Mouse (Mus musculus) hindbrain, embryonic 16.5 days (tissue): ENCODE measurements around the gene Grin2d. TPM values are rescaled to one million over a fixed set of nuclear protein-coding genes. Genes with fewer than 3 reads are reported as not detected.
A peak's percentile ranks its signal among the peaks of the same experiment; 100 is the strongest.

Source experiments
- ATAC-seq: fragments of 200-750 bp; cut with Nextera tagmentation; 2 replicates; pipeline ENCODE4 v1.8.0; 2017; ENCODE audit warnings: moderate TSS enrichment, moderate library complexity
- H3K27ac ChIP-seq: fragments of 300-500 bp; sonication (generic); 2 replicates; pipeline ENCODE4 v1.5.1; 2014; ENCODE audit warnings: low read depth, mild to moderate bottlenecking, control low read depth, low read length, moderate library complexity
- H3K27me3 ChIP-seq: fragments of 300-500 bp; sonication (generic); replicated peaks from 2 replicates; pipeline ENCODE4 v1.6.1; 2014; ENCODE audit warnings: low read length; ENCODE audit not compliant: control insufficient read depth, insufficient read depth
- H3K36me3 ChIP-seq: fragments of 300-500 bp; sonication (generic); 2 replicates; pipeline ENCODE4 v1.6.1; 2014; ENCODE audit warnings: mild to moderate bottlenecking, low read length, moderate library complexity, mixed read lengths; ENCODE audit not compliant: control insufficient read depth, insufficient read depth
- H3K4me1 ChIP-seq: fragments of 300-500 bp; sonication (generic); 2 replicates; pipeline ENCODE4 v1.6.1; 2014; ENCODE audit warnings: low read depth, low read length; ENCODE audit not compliant: control insufficient read depth, insufficient read depth
- H3K4me2 ChIP-seq: fragments of 300-500 bp; sonication (generic); 2 replicates; pipeline ENCODE4 v1.6.1; 2014; ENCODE audit warnings: mild to moderate bottlenecking, low read length, control low read depth, moderate library complexity
- H3K4me3 ChIP-seq: fragments of 300-500 bp; sonication (generic); 2 replicates; pipeline ENCODE4 v1.5.1; 2014; ENCODE audit warnings: mild to moderate bottlenecking, low read length, control low read depth, moderate library complexity
- H3K9ac ChIP-seq: fragments of 300-500 bp; sonication (generic); 2 replicates; pipeline ENCODE4 v1.6.1; 2014; ENCODE audit warnings: low read depth, mild to moderate bottlenecking, control low read depth, low read length, moderate library complexity
- H3K9me3 ChIP-seq: fragments of 300-500 bp; sonication (generic); 2 replicates; pipeline ENCODE4 v1.6.1; 2014; ENCODE audit warnings: mild to moderate bottlenecking, low read length, moderate library complexity; ENCODE audit not compliant: control insufficient read depth
- WGBS: fragments of 180-500 bp; shearing (Covaris S2); extraction: QIAGEN DNeasy Blood & Tissue Kit; methylation state at CpG from one replicate; pipeline ENCODE4 v1.1.7; 2014; 5-methylcytosine and 5-hydroxymethylcytosine counted together
- polyA plus RNA-seq: library from polyadenylated mRNA; unstranded; fragments of >200 nt; fragmentation: Nextera tagmentation; extraction: Ambion mirVana; gene quantifications from 2 replicates; pipeline ENCODE4 v1.2.1, GENCODE M21; 2015

The Grin2d gene
- polyA plus RNA-seq, 1 experiment from 2014 or later, result 3.4 TPM

GRCm38 (mm10) chr7:45794971-45795370, 83.2 kb downstream of the Grin2d start:
- no peak for ATAC-seq
- H3K27ac ChIP-seq, result no peak overlapping the region
- H3K36me3 ChIP-seq, result peaks cover 58% of the 10 kb centered on the region
- no peak overlapping the region for H3K4me3 ChIP-seq
- H3K27me3 ChIP-seq, result no peaks in the 10 kb centered on the region
- no peaks in the 10 kb centered on the region for H3K9me3 ChIP-seq
- no peak overlapping the region; the same call in 1 of the 2 replicates for H3K9ac ChIP-seq
- H3K4me1 ChIP-seq, result peaks cover 18% of the 10 kb centered on the region
- H3K4me2 ChIP-seq, result no peak overlapping the region
- WGBS, result 95% methylated on average over 29 of the region's 29 CpGs

- Histone ChIP-seq H3K4me3 (no peak overlapping the region), H3K27me3 (no peaks in the 10 kb centered on the region), H3K27ac (no peak overlapping the region), H3K9ac (no peak overlapping the region), H3K9me3 (no peaks in the 10 kb centered on the region), H3K36me3 (peaks cover 67% of the 10 kb centered on the region), H3K4me2 (no peak overlapping the region), H3K4me1 (peaks cover 18% of the 10 kb centered on the region)
- 90% methylated on average over 36 of the region's 44 CpGs for WGBS
- ATAC-seq, result no peak
Measured at GRCm38 (mm10) chr7:45793969-45794585, 84.1 kb downstream of the Grin2d start.

GRCm38 (mm10) chr7:45793240-45793639, 84.9 kb downstream of the Grin2d start:
- Histone ChIP-seq H3K4me3 (no peak overlapping the region), H3K36me3 (peaks cover 72% of the 10 kb centered on the region), H3K4me1 (peaks cover 14% of the 10 kb centered on the region), H3K27ac (no peak overlapping the region), H3K27me3 (no peaks in the 10 kb centered on the region), H3K9ac (no peak overlapping the region), H3K4me2 (no peak overlapping the region), H3K9me3 (no peaks in the 10 kb centered on the region)
- whole genome bisulfite sequencing, result 84% methylated on average over 24 of the region's 24 CpGs
- ATAC-seq, result no peak

- H3K27ac ChIP-seq, result no peak overlapping the region
- H3K4me1 ChIP-seq, result peaks cover 8% of the 10 kb centered on the region
- H3K36me3 ChIP-seq, result peaks cover 78% of the 10 kb centered on the region
- no peaks in the 10 kb centered on the region for H3K9me3 ChIP-seq
- H3K9ac ChIP-seq, result no peak overlapping the region
- H3K4me2 ChIP-seq, result no peak overlapping the region
- no peak for ATAC-seq
- WGBS, result 77% methylated on average over 16 of the region's 17 CpGs
- H3K4me3 ChIP-seq, result no peak overlapping the region
- no peaks in the 10 kb centered on the region for H3K27me3 ChIP-seq
Measured at GRCm38 (mm10) chr7:45791756-45792490, 86.3 kb downstream of the Grin2d start.

- Histone ChIP-seq H3K4me2 (no peak overlapping the region), H3K9ac (no peak overlapping the region; the same call in 1 of the 2 replicates), H3K4me3 (no peak overlapping the region), H3K27me3 (no peaks in the 10 kb centered on the region), H3K36me3 (peaks cover 72% of the 10 kb centered on the region), H3K27ac (no peak overlapping the region), H3K9me3 (no peaks in the 10 kb centered on the region), H3K4me1 (peaks cover 14% of the 10 kb centered on the region)
- 81% methylated on average over 6 of the region's 6 CpGs for WGBS
- no peak for ATAC-seq
Measured at GRCm38 (mm10) chr7:45790721-45791120, 87.5 kb downstream of the Grin2d start.

GRCm38 (mm10) chr7:45787642-45788041, 90.5 kb downstream of the Grin2d start:
- no peaks in the 10 kb centered on the region for H3K9me3 ChIP-seq
- peaks cover 14% of the 10 kb centered on the region for H3K4me1 ChIP-seq
- H3K4me3 ChIP-seq, result no peak overlapping the region
- peaks cover 46% of the 10 kb centered on the region for H3K36me3 ChIP-seq
- no peak overlapping the region for H3K9ac ChIP-seq
- peak overlapping the region; percentile 87 for H3K4me2 ChIP-seq
- H3K27ac ChIP-seq, result no peak overlapping the region
- ATAC-seq, result no peak
- WGBS, result 90% methylated on average over 22 of the region's 22 CpGs
- no peaks in the 10 kb centered on the region for H3K27me3 ChIP-seq

GRCm38 (mm10) chr7:45786661-45787413, 91.3 kb downstream of the Grin2d start:
- H3K27ac ChIP-seq, result peak overlapping the region; percentile 93
- H3K4me1 ChIP-seq, result peaks cover 14% of the 10 kb centered on the region
- H3K4me2 ChIP-seq, result peak overlapping the region; percentile 87
- ATAC-seq, result peak; percentile 37
- WGBS, result 10% methylated on average over 17 of the region's 17 CpGs
- H3K36me3 ChIP-seq, result peaks cover 39% of the 10 kb centered on the region
- H3K4me3 ChIP-seq, result peak overlapping the region; percentile 91
- H3K9ac ChIP-seq, result peak overlapping the region; percentile 94
- no peaks in the 10 kb centered on the region for H3K9me3 ChIP-seq
- no peaks in the 10 kb centered on the region for H3K27me3 ChIP-seq

- Histone ChIP-seq H3K4me1 (peaks cover 14% of the 10 kb centered on the region), H3K9me3 (no peaks in the 10 kb centered on the region), H3K4me2 (peak overlapping the region; percentile 87), H3K27ac (peak overlapping the region; percentile 93), H3K27me3 (no peaks in the 10 kb centered on the region), H3K9ac (peak overlapping the region; percentile 94), H3K36me3 (peaks cover 34% of the 10 kb centered on the region), H3K4me3 (peak overlapping the region; percentile 91)
- WGBS, result under 1% methylated on average over 14 of the region's 14 CpGs
- ATAC-seq, result peak; percentile 40
Measured at GRCm38 (mm10) chr7:45786136-45786578, 92.0 kb downstream of the Grin2d start.
